Comparison of ENCODE assay signal across 8 mouse cellular contexts in genomic region chr16:23987341-23988156, GRCm38 (mm10). TPM values are rescaled to one million over a fixed set of nuclear protein-coding genes. Genes with fewer than 3 reads are reported as not detected.
DNase-seq lines count a peak whose midpoint lies in the region; ATAC-seq and TF ChIP-seq lines count a peak whose summit lies in the region.
"Had no signal": no experiment of that assay in that cellular context is flagged by ENCODE, and none has a peak within 500 bp of the region (broad histone marks: within the 10 kb centered on the region; RNA-seq: fewer than 3 reads in every experiment).

No protein-coding gene starts in this region.

- peaks cover 10% of the 10 kb centered on the region; the same call in 1 of the 2 replicates for H3K27me3 ChIP-seq in limb, embryonic 11.5 days (ENCODE audit: control insufficient read depth, insufficient read depth, low read length)
- H3K27me3 ChIP-seq in midbrain, postnatal 0 days (ENCODE audit: insufficient read depth, low read length) = no peaks in the 10 kb centered on the region

- H3K4me3 ChIP-seq in limb, embryonic 11.5 days (ENCODE audit: low read depth, low read length) = peak overlapping the region; percentile 59
- peak overlapping the region; percentile 66 for H3K4me3 ChIP-seq in midbrain, postnatal 0 days (ENCODE audit: low read depth, low read length)

- peak; percentile 66 to 67 for DNase-seq in B cell, adult 2 months
- DNase-seq in NIH3T3 (ENCODE audit: low read depth) = peak; percentile 73
- DNase-seq in embryo, embryonic 11 days = peak; percentile 70
- DNase-seq in heart, postnatal 14 days = peak; percentile 62 to 67
- peak; percentile 70 for DNase-seq in limb, embryonic 11.5 days (ENCODE audit: low spot score)
- DNase-seq in midbrain, postnatal 0 days (ENCODE audit: low spot score) = peak; percentile 36
- peak; percentile 41 for DNase-seq in testis, postnatal 14 days (ENCODE audit: low spot score)

- H3K9me3 ChIP-seq in limb, embryonic 11.5 days (ENCODE audit: control insufficient read depth, low read length) = no peaks in the 10 kb centered on the region
- no peaks in the 10 kb centered on the region for H3K9me3 ChIP-seq in midbrain, postnatal 0 days (ENCODE audit: low read length)

- no peak for ATAC-seq in limb, embryonic 11.5 days (ENCODE audit: insufficient number of reproducible peaks, low FRiP score, low TSS enrichment, low read depth)
- ATAC-seq in midbrain, postnatal 0 days (ENCODE audit: low FRiP score) = no peak

- H3K9ac ChIP-seq in limb, embryonic 11.5 days (ENCODE audit: low read length) = peak overlapping the region; percentile 86
- peak overlapping the region; percentile 66 for H3K9ac ChIP-seq in midbrain, postnatal 0 days (replicated peaks; ENCODE audit: low read length, poor library complexity, severe bottlenecking)

- no peak for TF ChIP-seq CTCF in midbrain, postnatal 0 days (IDR thresholded peaks at IDR 0.05)

- WGBS in limb, embryonic 11.5 days = under 1% methylated on average over 60 of the region's 64 CpGs
- under 1% methylated on average over 64 of the region's 64 CpGs for WGBS in midbrain, postnatal 0 days

- peaks cover 19% of the 10 kb centered on the region; the same call in 1 of the 2 replicates for H3K4me1 ChIP-seq in limb, embryonic 11.5 days (ENCODE audit: control insufficient read depth, insufficient read depth, low read length)
- H3K4me1 ChIP-seq in midbrain, postnatal 0 days (ENCODE audit: insufficient read depth, low read length) = no peaks in the 10 kb centered on the region; the same call in 1 of the 2 replicates

- no peaks in the 10 kb centered on the region for H3K36me3 ChIP-seq in limb, embryonic 11.5 days (ENCODE audit: control insufficient read depth, insufficient read depth, low read length)
- H3K36me3 ChIP-seq in midbrain, postnatal 0 days (ENCODE audit: insufficient read depth, low read length) = no peaks in the 10 kb centered on the region

- peak overlapping the region; percentile 87 for H3K4me2 ChIP-seq in limb, embryonic 11.5 days (ENCODE audit: low read depth, severe bottlenecking)
- H3K4me2 ChIP-seq in midbrain, postnatal 0 days (ENCODE audit: low read depth, low read length, poor library complexity, severe bottlenecking) = peak overlapping the region; percentile 93

- no peak overlapping the region for H3K27ac ChIP-seq in limb, embryonic 11.5 days (replicated peaks; ENCODE audit: low read depth, low read length)
- H3K27ac ChIP-seq in midbrain, postnatal 0 days (ENCODE audit: low read depth, low read length) = peak overlapping the region; percentile 98

- intact Hi-C loops in heart, postnatal 14 days (cut with DNase I) = loop anchor here (1.0 to 10.0 kb wide), 7 partner anchors 295 to 1072 kb away; partner anchors contain the start of gene Lpp

RNA-seq across cellular contexts. Expression of gene Gm37419, which starts 0.7 kb away (rescaled TPM):
- not detected for total RNA-seq in heart, postnatal 14 days (2021)
- not detected in 2 replicates for polyA plus RNA-seq in limb, embryonic 11.5 days (2014; fragmentation: Nextera tagmentation; extraction: Ambion mirVana)
- not detected in 2 replicates for total RNA-seq in midbrain, postnatal 0 days (2014; rRNA removed)
- not detected in 2 replicates for polyA plus RNA-seq in midbrain, postnatal 0 days (2015; fragmentation: Nextera tagmentation; extraction: Ambion mirVana)
- total RNA-seq: gastrocnemius, postnatal 4 days had no signal

RNA-seq across cellular contexts. Expression of gene Bcl6, which starts 1.1 kb away (rescaled TPM):
- total RNA-seq in heart, postnatal 14 days (2021) = 10 to 100 TPM; 14.9 to 17.4 TPM
- polyA plus RNA-seq in limb, embryonic 11.5 days (2014; fragmentation: Nextera tagmentation; extraction: Ambion mirVana) = 0.23 and 0.24 TPM in 2 replicates
- 2.5 and 3.2 TPM in 2 replicates for total RNA-seq in midbrain, postnatal 0 days (2014; rRNA removed)
- polyA plus RNA-seq in midbrain, postnatal 0 days (2015; fragmentation: Nextera tagmentation; extraction: Ambion mirVana) = 0.22 and 0.31 TPM in 2 replicates

RNA-seq across cellular contexts. Expression of gene Rtp2, which starts 55.4 kb away (rescaled TPM):
- not detected for total RNA-seq in heart, postnatal 14 days (2021)
- polyA plus RNA-seq in limb, embryonic 11.5 days (2014; fragmentation: Nextera tagmentation; extraction: Ambion mirVana) = not detected in 2 replicates
- 0.47 and 1.4 TPM in 2 replicates for total RNA-seq in midbrain, postnatal 0 days (2014; rRNA removed)
- polyA plus RNA-seq in midbrain, postnatal 0 days (2015; fragmentation: Nextera tagmentation; extraction: Ambion mirVana) = 0.22 and 0.56 TPM in 2 replicates
- total RNA-seq: gastrocnemius, postnatal 4 days had no signal
